ENCODE assay signal across 8 mouse cellular contexts in genomic region chr11:120510375-120511030, GRCm38 (mm10). TPM values are rescaled to one million over a fixed set of nuclear protein-coding genes. Genes with fewer than 3 reads are reported as not detected.
DNase-seq lines count a peak whose midpoint lies in the region; ATAC-seq and TF ChIP-seq lines count a peak whose summit lies in the region.

No protein-coding gene starts in this region.

- peak overlapping the region; percentile 6 for H3K4me3 ChIP-seq in lung, embryonic 14.5 days (ENCODE audit: low read depth, low read length)
- H3K4me3 ChIP-seq in limb, embryonic 13.5 days = peak overlapping the region; percentile 28
- no peak overlapping the region for H3K4me3 ChIP-seq in neural tube, embryonic 13.5 days

- H3K4me1 ChIP-seq in lung, embryonic 14.5 days (ENCODE audit: insufficient read depth) = 0 out of 2 replicates have a peak, but pooled peaks cover 4% of the 10 kb centered on the region
- peaks cover 8% of the 10 kb centered on the region; the same call in 1 of the 2 replicates for H3K4me1 ChIP-seq in limb, embryonic 13.5 days
- peaks cover 8% of the 10 kb centered on the region for H3K4me1 ChIP-seq in neural tube, embryonic 13.5 days (replicated peaks)

- H3K9ac ChIP-seq in lung, embryonic 14.5 days = peak overlapping the region; percentile 38
- peak overlapping the region; percentile 56; the same call in 1 of the 2 replicates for H3K9ac ChIP-seq in limb, embryonic 13.5 days
- H3K9ac ChIP-seq in neural tube, embryonic 13.5 days = peak overlapping the region; percentile 64

- WGBS in lung, embryonic 14.5 days = 7% methylated on average over 16 of the region's 16 CpGs
- WGBS in limb, embryonic 13.5 days = 7% methylated on average over 16 of the region's 16 CpGs
- 15% methylated on average over 16 of the region's 16 CpGs for WGBS in neural tube, embryonic 13.5 days

- no peak for TF ChIP-seq CTCF in lung, embryonic 14.5 days (IDR thresholded peaks at IDR 0.05; ENCODE audit: low read depth)

- H3K36me3 ChIP-seq in lung, embryonic 14.5 days (ENCODE audit: insufficient read depth) = no peaks in the 10 kb centered on the region
- H3K36me3 ChIP-seq in limb, embryonic 13.5 days = no peaks in the 10 kb centered on the region
- no peaks in the 10 kb centered on the region for H3K36me3 ChIP-seq in neural tube, embryonic 13.5 days

- H3K27ac ChIP-seq in lung, embryonic 14.5 days (ENCODE audit: low read depth) = peak overlapping the region; percentile 2
- 0 out of 2 replicates have a peak overlapping the region, but pooled peaks have one; percentile 22 for H3K27ac ChIP-seq in limb, embryonic 13.5 days
- H3K27ac ChIP-seq in neural tube, embryonic 13.5 days (replicated peaks) = no peak overlapping the region; the same call in 1 of the 2 replicates

- 0 out of 2 replicates have a peak, but pooled peaks have one; percentile 25 for ATAC-seq in lung, embryonic 14.5 days (ENCODE audit: insufficient read depth)
- peak; percentile 74 for ATAC-seq in erythroid progenitor cell, adult 5-6 weeks (replicated peaks; ENCODE audit: low FRiP score, poor library complexity, severe bottlenecking)
- ATAC-seq in limb, embryonic 13.5 days (ENCODE audit: low FRiP score, low read depth) = no peak
- ATAC-seq in neural tube, embryonic 13.5 days (ENCODE audit: low read depth) = no peak

- peak overlapping the region; percentile 49 for H3K4me2 ChIP-seq in lung, embryonic 14.5 days
- peak overlapping the region; percentile 56 for H3K4me2 ChIP-seq in limb, embryonic 13.5 days (replicated peaks)
- H3K4me2 ChIP-seq in neural tube, embryonic 13.5 days = peak overlapping the region; percentile 43

- no peaks in the 10 kb centered on the region for H3K9me3 ChIP-seq in lung, embryonic 14.5 days (ENCODE audit: low read depth, low read length)
- no peaks in the 10 kb centered on the region for H3K9me3 ChIP-seq in limb, embryonic 13.5 days
- no peaks in the 10 kb centered on the region for H3K9me3 ChIP-seq in neural tube, embryonic 13.5 days

- no peaks in the 10 kb centered on the region for H3K27me3 ChIP-seq in lung, embryonic 14.5 days (ENCODE audit: insufficient read depth, low read length)
- no peaks in the 10 kb centered on the region for H3K27me3 ChIP-seq in limb, embryonic 13.5 days
- H3K27me3 ChIP-seq in neural tube, embryonic 13.5 days = no peaks in the 10 kb centered on the region

- DNase-seq in lung, embryonic 14.5 days = peak; percentile 57
- no peak for DNase-seq in lung, adult 18-20 months
- DNase-seq in layer of hippocampus, adult 9-11 months = no peak
- no peak for DNase-seq in right cerebral cortex, postnatal 10 days (ENCODE audit: low spot score in 2 of 2)
- DNase-seq in adrenal gland, postnatal 4 days (ENCODE audit: low spot score in 2 of 2) = no peak

RNA-seq across cellular contexts. Expression of gene Slc25a10, which starts 18.9 kb away (rescaled TPM):
- 68.9 and 71.3 TPM in 2 replicates for polyA plus RNA-seq in lung, embryonic 14.5 days (2014; fragmentation: Nextera tagmentation; extraction: Ambion mirVana)
- 7.2 and 17.6 TPM in 2 replicates for total RNA-seq in erythroid progenitor cell, adult 5-6 weeks (2015; ENCODE audit: low replicate concordance)
- total RNA-seq in erythroid progenitor cell, adult 5-6 weeks (2017; ENCODE audit: low replicate concordance) = 25.4 and 40.1 TPM in 2 replicates
- 46.8 and 49.0 TPM in 2 replicates for polyA plus RNA-seq in limb, embryonic 13.5 days (2015; fragmentation: Nextera tagmentation; extraction: Ambion mirVana)
- polyA plus RNA-seq in neural tube, embryonic 13.5 days (2015; fragmentation: Nextera tagmentation; extraction: Ambion mirVana) = 29.3 and 31.1 TPM in 2 replicates
- 100 to 1,000 TPM; 102 to 103 TPM for total RNA-seq in adrenal gland, postnatal 4 days (2021)

RNA-seq across cellular contexts. Expression of gene Gcgr, which starts 20.0 kb away (rescaled TPM):
- polyA plus RNA-seq in lung, embryonic 14.5 days (2014; fragmentation: Nextera tagmentation; extraction: Ambion mirVana) = 0.59 and 1.4 TPM in 2 replicates
- not detected in 2 replicates for total RNA-seq in erythroid progenitor cell, adult 5-6 weeks (2015; ENCODE audit: low replicate concordance)
- total RNA-seq in erythroid progenitor cell, adult 5-6 weeks (2017; ENCODE audit: low replicate concordance) = not detected in 2 replicates
- 6.3 and 7.3 TPM in 2 replicates for polyA plus RNA-seq in limb, embryonic 13.5 days (2015; fragmentation: Nextera tagmentation; extraction: Ambion mirVana)
- polyA plus RNA-seq in neural tube, embryonic 13.5 days (2015; fragmentation: Nextera tagmentation; extraction: Ambion mirVana) = 0.20 and 0.28 TPM in 2 replicates
- 1 to 10 TPM; 2.5 to 9.8 TPM for total RNA-seq in adrenal gland, postnatal 4 days (2021)

RNA-seq across cellular contexts. Expression of gene Mrpl12, which starts 26.1 kb away (rescaled TPM):
- 150 and 162 TPM in 2 replicates for polyA plus RNA-seq in lung, embryonic 14.5 days (2014; fragmentation: Nextera tagmentation; extraction: Ambion mirVana)
- total RNA-seq in erythroid progenitor cell, adult 5-6 weeks (2015; ENCODE audit: low replicate concordance) = 10.8 and 17.6 TPM in 2 replicates
- 11.6 and 13.7 TPM in 2 replicates for total RNA-seq in erythroid progenitor cell, adult 5-6 weeks (2017; ENCODE audit: low replicate concordance)
- polyA plus RNA-seq in limb, embryonic 13.5 days (2015; fragmentation: Nextera tagmentation; extraction: Ambion mirVana) = 120 and 124 TPM in 2 replicates
- polyA plus RNA-seq in neural tube, embryonic 13.5 days (2015; fragmentation: Nextera tagmentation; extraction: Ambion mirVana) = 123 and 124 TPM in 2 replicates
- 100 to 1,000 TPM; 105 to 107 TPM for total RNA-seq in adrenal gland, postnatal 4 days (2021)

RNA-seq across cellular contexts. Expression of gene Mcrip1, which starts 39.0 kb away (rescaled TPM):
- polyA plus RNA-seq in lung, embryonic 14.5 days (2014; fragmentation: Nextera tagmentation; extraction: Ambion mirVana) = 226 and 229 TPM in 2 replicates
- 19.8 and 23.5 TPM in 2 replicates for total RNA-seq in erythroid progenitor cell, adult 5-6 weeks (2015; ENCODE audit: low replicate concordance)
- 1.7 and 5.6 TPM in 2 replicates for total RNA-seq in erythroid progenitor cell, adult 5-6 weeks (2017; ENCODE audit: low replicate concordance)
- 245 TPM in 2 replicates for polyA plus RNA-seq in limb, embryonic 13.5 days (2015; fragmentation: Nextera tagmentation; extraction: Ambion mirVana)
- 201 and 236 TPM in 2 replicates for polyA plus RNA-seq in neural tube, embryonic 13.5 days (2015; fragmentation: Nextera tagmentation; extraction: Ambion mirVana)
- 10 to 100 TPM; 80.6 to 84.2 TPM for total RNA-seq in adrenal gland, postnatal 4 days (2021)

RNA-seq across cellular contexts. Expression of gene Ppp1r27, which starts 40.4 kb away (rescaled TPM):
- not detected in 2 replicates for polyA plus RNA-seq in lung, embryonic 14.5 days (2014; fragmentation: Nextera tagmentation; extraction: Ambion mirVana)
- total RNA-seq in erythroid progenitor cell, adult 5-6 weeks (2015; ENCODE audit: low replicate concordance) = not detected in 2 replicates
- not detected in 2 replicates for total RNA-seq in erythroid progenitor cell, adult 5-6 weeks (2017; ENCODE audit: low replicate concordance)
- polyA plus RNA-seq in limb, embryonic 13.5 days (2015; fragmentation: Nextera tagmentation; extraction: Ambion mirVana) = 0.59 and 0.94 TPM in 2 replicates
- polyA plus RNA-seq in neural tube, embryonic 13.5 days (2015; fragmentation: Nextera tagmentation; extraction: Ambion mirVana) = not detected in 2 replicates
- total RNA-seq in adrenal gland, postnatal 4 days (2021) = 1 to 10 TPM; 1.3 to 5.6 TPM

Comparison
In these comparisons a context has a peak if more than half of its experiments do, and no peak if none do; other contexts are left out.
1. ATAC-seq: peak in lung, embryonic 14.5 days (single experiment) and erythroid progenitor cell, adult 5-6 weeks (single experiment); none in limb, embryonic 13.5 days (single experiment) and neural tube, embryonic 13.5 days (single experiment).
2. Peak in every context shown above with its lines, with median percentiles within 50 percentile points of each other: H3K4me2 ChIP-seq and H3K9ac ChIP-seq.